Mouse (Mus musculus) limb, embryonic 13.5 days (tissue): ENCODE measurements around the gene Gtsf1l. TPM values are rescaled to one million over a fixed set of nuclear protein-coding genes. Genes with fewer than 3 reads are reported as not detected.

Source experiments
- ATAC-seq: fragments of 200-750 bp; cut with Nextera tagmentation; 2 replicates; pipeline ENCODE4 v1.8.0; 2017; ENCODE audit warnings: low read depth, moderate number of reproducible peaks, moderate TSS enrichment; ENCODE audit not compliant: low FRiP score
- H3K27ac ChIP-seq: fragments of 300-500 bp; sonication (generic); 2 replicates; pipeline ENCODE4 v1.5.1; 2015; ENCODE audit warnings: inconsistent platforms, mild to moderate bottlenecking, moderate library complexity
- H3K27me3 ChIP-seq: fragments of 300-500 bp; sonication (generic); 2 replicates; pipeline ENCODE4 v1.6.1; 2015; ENCODE audit warnings: mild to moderate bottlenecking, inconsistent platforms
- H3K36me3 ChIP-seq: fragments of 300-500 bp; sonication (generic); 2 replicates; pipeline ENCODE4 v1.6.1; 2015; ENCODE audit warnings: inconsistent platforms, mild to moderate bottlenecking, moderate library complexity
- H3K4me1 ChIP-seq: fragments of 300-500 bp; sonication (generic); 2 replicates; pipeline ENCODE4 v1.6.1; 2015; ENCODE audit warnings: inconsistent platforms
- H3K4me2 ChIP-seq: fragments of 300-500 bp; sonication (generic); replicated peaks from 2 replicates; pipeline ENCODE4 v1.6.1; 2015; ENCODE audit warnings: inconsistent platforms, mild to moderate bottlenecking, moderate library complexity
- H3K4me3 ChIP-seq: fragments of 300-500 bp; sonication (generic); 2 replicates; pipeline ENCODE4 v1.5.1; 2015; ENCODE audit warnings: moderate library complexity, mild to moderate bottlenecking, inconsistent platforms
- H3K9ac ChIP-seq: fragments of 300-500 bp; sonication (generic); 2 replicates; pipeline ENCODE4 v1.6.1; 2015; ENCODE audit warnings: mild to moderate bottlenecking, inconsistent platforms
- H3K9me3 ChIP-seq: fragments of 300-500 bp; sonication (generic); 2 replicates; pipeline ENCODE4 v1.6.1; 2016; ENCODE audit warnings: inconsistent platforms
- WGBS: fragments of 180-500 bp; shearing (Covaris S2); methylation state at CpG from one replicate; pipeline ENCODE4 v1.1.7; 2015; 5-methylcytosine and 5-hydroxymethylcytosine counted together
- polyA plus RNA-seq: library from polyadenylated mRNA; unstranded; fragments of >200 nt; fragmentation: Nextera tagmentation; extraction: Ambion mirVana; gene quantifications from 2 replicates; pipeline ENCODE4 v1.2.1, GENCODE M21; 2015

Gtsf1l gene
- polyA plus RNA-seq, 1 experiment from 2014 or later, result not detected

DNA sequence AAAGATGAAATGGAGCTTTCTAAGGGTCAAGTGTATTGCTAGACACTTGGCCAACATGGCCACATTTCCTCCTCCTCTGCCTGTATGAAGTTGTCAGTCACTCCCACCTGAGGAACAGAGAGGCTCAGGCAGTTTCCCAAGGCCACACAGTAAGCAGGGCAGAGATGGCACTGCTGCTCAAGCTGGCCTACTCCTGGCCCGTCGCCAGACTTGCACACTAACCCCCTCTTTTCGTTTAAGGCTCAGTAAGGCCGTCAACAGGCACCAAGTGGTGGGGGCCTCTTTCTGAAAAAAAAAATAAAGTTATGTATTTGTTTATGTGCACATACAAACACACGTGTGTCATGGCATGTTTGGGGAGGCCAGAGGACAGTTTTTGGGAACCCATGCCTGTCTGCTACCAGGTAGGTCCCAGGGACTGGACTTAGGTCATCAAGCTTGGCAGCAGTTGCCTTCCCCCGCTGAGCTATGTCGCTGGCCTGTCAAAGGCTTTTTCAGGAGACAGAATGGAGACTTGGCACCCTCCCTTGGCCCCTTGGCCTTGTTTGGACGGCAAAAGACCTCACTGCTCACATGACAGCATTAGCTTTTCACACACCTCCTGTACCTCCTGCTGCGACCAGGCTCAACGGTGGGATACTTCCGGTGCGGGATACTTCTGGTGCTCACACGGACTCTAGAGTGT is 16.6 kb upstream of the Gtsf1l start:
- Histone ChIP-seq H3K36me3 (no peaks in the 10 kb centered on the region), H3K9me3 (no peaks in the 10 kb centered on the region), H3K27me3 (peaks cover 4% of the 10 kb centered on the region; the same call in 1 of the 2 replicates), H3K9ac (no peak overlapping the region), H3K4me1 (peaks cover 17% of the 10 kb centered on the region), H3K27ac (no peak overlapping the region), H3K4me3 (no peak overlapping the region), H3K4me2 (no peak overlapping the region)
- ATAC-seq, result no peak
- 84% methylated on average over 13 of the region's 13 CpGs for whole genome bisulfite sequencing

DNA sequence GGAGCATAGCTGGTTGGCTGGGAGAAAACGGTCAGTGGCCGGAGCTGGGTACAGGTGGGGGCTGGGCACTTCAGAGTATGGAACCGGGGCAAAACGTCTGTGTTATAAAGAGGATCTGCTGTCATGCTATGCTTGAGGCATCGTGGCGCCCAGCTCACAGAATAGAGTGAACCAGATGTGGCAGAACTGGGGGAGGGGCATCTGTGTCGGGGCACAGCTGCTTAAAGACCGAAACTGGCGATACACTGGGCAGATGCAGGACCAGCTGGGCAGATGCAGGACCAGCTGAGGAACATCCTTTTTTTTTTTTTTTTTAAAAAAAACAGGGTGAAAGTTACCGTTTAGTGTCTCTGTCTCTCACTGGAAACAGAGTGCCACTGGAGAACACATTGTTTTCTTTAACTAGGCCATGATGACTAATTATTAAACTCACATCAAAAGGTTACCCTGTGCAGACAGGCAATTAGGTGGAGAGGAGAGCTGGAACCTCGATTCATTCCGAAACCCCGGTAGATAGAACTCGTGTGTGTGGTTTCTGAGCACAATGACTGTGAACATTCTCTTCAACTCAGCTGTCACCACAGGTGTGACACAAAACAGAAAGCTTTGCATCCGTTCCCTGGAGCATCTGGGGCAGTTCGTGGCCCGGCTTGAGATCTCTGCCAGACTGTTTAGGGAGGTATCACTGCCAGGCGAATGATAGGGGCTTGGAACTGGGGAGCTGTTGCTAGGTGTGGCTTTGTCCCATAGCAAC is 15.4 kb upstream of the Gtsf1l start:
- no peaks in the 10 kb centered on the region for H3K36me3 ChIP-seq
- ATAC-seq, result no peak
- no peak overlapping the region for H3K4me2 ChIP-seq
- no peak overlapping the region for H3K9ac ChIP-seq
- H3K4me3 ChIP-seq, result no peak overlapping the region
- H3K4me1 ChIP-seq, result peaks cover 17% of the 10 kb centered on the region
- H3K27ac ChIP-seq, result no peak overlapping the region
- no peaks in the 10 kb centered on the region for H3K9me3 ChIP-seq
- WGBS, result 36% methylated on average over 18 of the region's 18 CpGs
- peaks cover 4% of the 10 kb centered on the region; the same call in 1 of the 2 replicates for H3K27me3 ChIP-seq

DNA sequence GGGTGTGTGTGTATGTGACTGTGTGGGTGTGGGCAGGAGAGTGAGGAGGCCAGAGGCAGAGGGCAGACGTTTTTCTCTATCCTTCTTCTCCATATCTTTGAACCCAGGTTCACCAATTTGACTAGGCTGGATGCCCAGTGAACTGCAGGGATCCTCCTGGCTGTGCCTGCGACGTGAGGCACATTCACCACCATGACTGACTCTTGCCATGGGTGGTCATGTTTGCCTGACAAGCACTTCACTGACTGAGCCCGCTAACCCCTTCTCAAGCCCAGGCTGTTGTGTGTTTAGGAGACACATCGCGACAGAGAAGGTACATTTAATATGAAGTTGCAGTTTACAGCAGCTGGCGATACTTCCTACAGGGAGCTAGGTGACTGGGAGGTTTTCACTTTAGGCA is 14.6 kb upstream of the Gtsf1l start:
- Histone ChIP-seq H3K9me3 (no peaks in the 10 kb centered on the region), H3K4me1 (peaks cover 17% of the 10 kb centered on the region), H3K27me3 (peaks cover 4% of the 10 kb centered on the region; the same call in 1 of the 2 replicates), H3K9ac (no peak overlapping the region), H3K36me3 (no peaks in the 10 kb centered on the region), H3K27ac (no peak overlapping the region), H3K4me2 (no peak overlapping the region), H3K4me3 (no peak overlapping the region)
- no peak for ATAC-seq
- WGBS, result 57% methylated on average over 7 of the region's 7 CpGs

DNA sequence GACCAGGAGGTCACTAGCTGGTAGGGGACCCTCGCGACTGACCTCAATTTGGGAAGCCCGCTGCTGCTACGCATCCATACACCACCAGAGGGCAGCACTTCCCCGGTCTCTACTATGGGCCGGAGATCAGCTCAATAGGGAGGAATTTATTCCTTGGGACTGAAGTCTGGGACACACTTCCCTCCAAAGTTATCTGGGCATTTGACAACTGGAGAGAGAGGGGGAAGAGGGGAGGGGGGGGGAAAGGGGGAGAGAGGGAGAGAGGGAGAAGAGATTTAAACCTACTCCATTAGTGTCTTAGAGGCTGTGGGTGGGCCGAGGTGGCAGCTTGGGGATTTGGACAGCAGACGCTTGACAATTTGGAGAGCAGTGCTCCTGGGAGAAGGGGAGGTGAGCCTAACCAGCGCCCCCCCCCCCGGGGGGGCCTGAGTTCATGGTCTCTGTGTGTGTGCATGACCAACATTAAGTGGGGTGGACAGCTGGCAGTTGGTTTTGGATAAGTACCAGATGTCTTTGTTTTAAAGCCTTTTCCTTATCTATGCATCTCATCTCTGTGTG is 14.1 kb upstream of the Gtsf1l start:
- WGBS, result 8% methylated on average over 10 of the region's 10 CpGs
- no peak for ATAC-seq
- no peaks in the 10 kb centered on the region for H3K36me3 ChIP-seq
- H3K4me2 ChIP-seq, result no peak overlapping the region
- H3K4me3 ChIP-seq, result no peak overlapping the region
- H3K27me3 ChIP-seq, result peaks cover 4% of the 10 kb centered on the region; the same call in 1 of the 2 replicates
- H3K27ac ChIP-seq, result no peak overlapping the region
- H3K9ac ChIP-seq, result no peak overlapping the region
- H3K9me3 ChIP-seq, result no peaks in the 10 kb centered on the region
- H3K4me1 ChIP-seq, result peaks cover 17% of the 10 kb centered on the region

DNA sequence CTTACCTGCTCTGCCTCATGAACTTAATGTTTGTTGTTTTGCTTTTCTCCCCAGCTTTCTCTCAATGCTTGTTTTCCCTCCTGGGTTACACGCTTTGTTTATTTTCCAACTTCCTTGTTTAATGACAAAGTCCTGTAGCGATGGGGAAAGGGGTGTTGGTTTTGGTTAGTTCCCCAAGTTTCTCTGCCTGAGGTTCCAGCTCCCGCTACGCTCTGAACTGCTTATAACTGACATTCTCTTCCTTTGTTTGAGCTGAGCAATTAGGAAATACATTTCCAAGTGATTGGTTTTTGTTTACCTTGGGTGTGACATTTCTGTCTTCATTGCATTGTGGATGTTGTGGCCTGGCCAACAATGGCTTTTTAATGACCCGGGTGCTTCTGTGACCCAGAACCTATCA is 12.9 kb upstream of the Gtsf1l start:
- ATAC-seq, result no peak
- H3K36me3 ChIP-seq, result no peaks in the 10 kb centered on the region
- H3K27ac ChIP-seq, result no peak overlapping the region
- H3K27me3 ChIP-seq, result peaks cover 4% of the 10 kb centered on the region; the same call in 1 of the 2 replicates
- WGBS, result 71% methylated on average over 5 of the region's 5 CpGs
- H3K9me3 ChIP-seq, result no peaks in the 10 kb centered on the region
- no peak overlapping the region for H3K4me3 ChIP-seq
- H3K4me2 ChIP-seq, result no peak overlapping the region
- peaks cover 17% of the 10 kb centered on the region for H3K4me1 ChIP-seq
- H3K9ac ChIP-seq, result no peak overlapping the region

DNA sequence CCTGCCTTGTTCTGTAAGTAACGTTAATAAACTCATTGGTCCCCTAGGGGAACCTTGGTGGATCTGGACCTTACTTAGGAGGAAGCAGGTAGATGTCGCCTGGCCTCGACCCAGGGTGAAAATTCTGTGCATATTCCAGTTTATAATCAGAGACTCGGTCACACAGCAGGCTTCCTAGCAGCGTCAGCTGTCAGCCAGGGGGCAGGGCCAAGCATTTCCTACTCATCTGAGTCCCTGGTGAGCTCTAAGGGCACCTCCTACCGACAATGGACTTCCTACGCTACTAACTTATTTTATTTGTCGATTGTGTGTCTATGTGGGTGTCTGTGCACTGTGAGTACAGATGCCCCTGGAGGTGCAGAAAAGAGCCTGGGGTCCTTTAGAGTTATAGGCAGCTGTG is 12.3 kb upstream of the Gtsf1l start:
- Histone ChIP-seq H3K9me3 (no peaks in the 10 kb centered on the region), H3K4me1 (peaks cover 17% of the 10 kb centered on the region), H3K4me3 (no peak overlapping the region), H3K36me3 (no peaks in the 10 kb centered on the region), H3K4me2 (no peak overlapping the region), H3K9ac (no peak overlapping the region), H3K27ac (no peak overlapping the region), H3K27me3 (peaks cover 4% of the 10 kb centered on the region; the same call in 1 of the 2 replicates)
- 47% methylated on average over 8 of the region's 8 CpGs for WGBS
- no peak for ATAC-seq

DNA sequence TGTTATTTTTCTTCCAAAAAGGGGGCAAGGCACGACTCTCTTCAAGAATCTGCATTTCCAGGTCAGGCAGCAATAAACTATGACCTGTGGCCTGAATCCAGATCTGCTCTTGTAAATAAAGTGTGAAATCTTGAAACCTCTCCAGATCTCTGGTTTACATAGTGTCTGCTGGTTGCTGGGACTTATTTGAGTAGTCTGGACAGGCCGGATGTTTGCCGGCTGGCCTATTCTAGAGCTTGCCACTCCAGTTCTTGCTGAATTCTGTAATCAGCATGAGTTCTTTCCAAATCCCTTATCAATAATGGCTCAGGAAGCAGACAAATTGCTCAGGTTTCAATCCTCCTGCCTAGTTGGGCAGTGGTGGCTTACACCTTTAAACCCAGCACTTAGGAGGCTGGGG is 8.1 kb upstream of the Gtsf1l start:
- Histone ChIP-seq H3K27me3 (peaks cover 4% of the 10 kb centered on the region; the same call in 1 of the 2 replicates), H3K27ac (no peak overlapping the region), H3K36me3 (no peaks in the 10 kb centered on the region), H3K4me1 (no peaks in the 10 kb centered on the region), H3K9me3 (no peaks in the 10 kb centered on the region), H3K4me2 (no peak overlapping the region), H3K9ac (no peak overlapping the region), H3K4me3 (no peak overlapping the region)
- WGBS, result 52% methylated on average over 3 of the region's 3 CpGs
- no peak for ATAC-seq

DNA sequence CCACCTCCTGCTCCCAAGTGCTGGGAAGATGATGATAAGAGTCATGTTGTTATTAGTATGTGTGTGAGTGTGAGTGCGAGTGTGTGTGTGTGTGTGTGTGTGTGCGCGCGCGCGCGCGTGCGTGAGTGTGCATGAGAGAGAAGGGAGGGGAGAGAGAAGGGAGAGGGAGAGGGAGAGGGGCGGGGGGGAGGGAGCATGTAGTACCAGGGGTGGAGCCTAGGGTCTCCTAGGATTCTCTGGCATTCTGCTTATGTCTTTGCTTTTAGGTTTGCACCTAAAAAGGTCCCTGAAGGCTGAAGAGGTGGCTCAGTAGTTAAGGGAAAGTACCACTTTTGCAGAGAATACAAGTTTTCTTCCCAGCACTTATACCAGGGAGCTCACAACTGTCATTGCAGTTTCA is 7.3 kb upstream of the Gtsf1l start:
- WGBS, result 91% methylated on average over 10 of the region's 10 CpGs
- no peaks in the 10 kb centered on the region; the same call in 1 of the 2 replicates for H3K27me3 ChIP-seq

DNA sequence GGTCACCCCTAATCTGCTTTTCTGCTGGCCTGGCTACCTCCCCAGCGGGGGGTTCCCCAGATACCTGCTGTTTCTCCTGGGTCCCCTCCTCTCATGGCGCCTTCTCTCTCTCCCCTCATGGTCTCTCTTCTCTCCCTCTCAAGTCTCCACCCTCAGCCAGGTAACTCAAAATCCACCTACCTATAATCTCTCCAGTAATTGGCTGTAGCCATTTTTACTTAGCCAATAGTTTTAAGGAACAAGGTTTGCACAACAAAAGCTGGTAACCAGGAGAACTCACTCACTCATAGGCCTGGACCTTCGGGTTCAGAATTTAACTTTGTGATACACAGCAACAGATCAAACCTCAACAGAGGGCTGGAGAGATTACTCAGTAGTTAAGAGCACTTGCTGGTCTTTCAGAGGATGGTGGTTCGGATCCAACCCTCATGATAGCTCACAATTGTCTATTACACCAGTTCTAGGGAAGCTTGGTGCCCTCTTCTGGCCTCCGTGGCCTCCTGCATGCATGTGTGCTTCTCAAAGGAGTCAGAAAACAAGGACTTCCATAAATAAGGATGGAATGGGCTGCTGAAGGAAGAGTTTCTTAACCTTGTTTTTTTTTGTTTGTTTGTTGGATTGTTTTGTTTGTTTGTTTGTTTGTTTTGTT is 1.9 kb upstream of the Gtsf1l start:
- Histone ChIP-seq H3K9me3 (no peaks in the 10 kb centered on the region), H3K4me2 (no peak overlapping the region), H3K36me3 (no peaks in the 10 kb centered on the region; the same call in 1 of the 2 replicates), H3K27ac (no peak overlapping the region), H3K27me3 (no peaks in the 10 kb centered on the region), H3K4me1 (no peaks in the 10 kb centered on the region), H3K4me3 (no peak overlapping the region), H3K9ac (no peak overlapping the region)
- no peak for ATAC-seq
- WGBS, result 70% methylated on average over 5 of the region's 5 CpGs

More for the DNA sequence above, 7.3 kb upstream of the Gtsf1l start:
- H3K9me3 ChIP-seq, result no peaks in the 10 kb centered on the region
- no peak overlapping the region for H3K27ac ChIP-seq
- no peak overlapping the region for H3K9ac ChIP-seq
- no peak for ATAC-seq
- H3K36me3 ChIP-seq, result no peaks in the 10 kb centered on the region
- H3K4me3 ChIP-seq, result no peak overlapping the region
- no peak overlapping the region for H3K4me2 ChIP-seq
- H3K4me1 ChIP-seq, result no peaks in the 10 kb centered on the region

DNA sequence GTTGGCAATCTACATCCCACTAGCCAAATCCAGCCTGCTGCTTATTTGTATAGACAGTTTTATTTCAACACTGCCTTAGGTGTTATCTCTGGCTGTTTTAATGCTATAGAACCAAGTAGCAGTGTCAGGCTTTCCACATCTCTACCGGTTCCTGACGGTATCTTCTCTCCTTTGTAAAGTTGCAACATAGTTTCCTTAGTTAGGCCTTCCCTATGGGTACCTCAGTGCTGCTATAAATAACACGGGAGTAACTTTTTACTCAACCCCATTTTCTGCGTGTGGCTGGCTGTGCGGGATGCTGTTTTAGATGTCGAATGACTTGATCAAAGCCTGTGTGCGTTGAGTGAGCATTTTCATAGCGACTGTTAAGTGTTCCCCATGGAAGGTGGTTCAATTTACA is 1.1 kb downstream of the Gtsf1l start:
- H3K9ac ChIP-seq, result no peak overlapping the region
- H3K4me1 ChIP-seq, result no peaks in the 10 kb centered on the region
- H3K27ac ChIP-seq, result no peak overlapping the region
- no peaks in the 10 kb centered on the region for H3K9me3 ChIP-seq
- 60% methylated on average over 8 of the region's 8 CpGs for WGBS
- no peak overlapping the region for H3K4me3 ChIP-seq
- peaks cover 6% of the 10 kb centered on the region; the same call in 1 of the 2 replicates for H3K36me3 ChIP-seq
- no peak for ATAC-seq
- no peaks in the 10 kb centered on the region for H3K27me3 ChIP-seq
- H3K4me2 ChIP-seq, result no peak overlapping the region

DNA sequence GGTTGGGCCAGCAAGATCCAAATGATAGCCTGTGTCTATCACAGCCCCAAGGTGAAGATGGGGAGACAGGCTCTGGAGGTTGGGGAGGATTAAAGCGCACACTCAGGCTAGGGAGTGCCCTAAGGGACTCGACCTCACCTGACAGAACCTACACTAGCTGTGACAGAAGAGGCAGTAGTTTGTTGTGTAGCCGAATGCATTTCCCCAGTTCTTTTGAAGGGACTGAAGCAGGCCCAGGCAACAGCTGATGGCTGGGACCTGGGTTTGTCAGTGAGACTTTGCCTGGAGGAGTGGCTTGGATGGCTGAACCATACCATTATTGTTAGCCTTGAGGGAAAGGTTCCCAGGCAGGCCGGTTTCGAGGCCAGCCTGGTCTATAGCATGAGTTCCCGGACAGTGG is 2.6 kb downstream of the Gtsf1l start:
- no peaks in the 10 kb centered on the region for H3K27me3 ChIP-seq
- no peak overlapping the region for H3K9ac ChIP-seq
- no peaks in the 10 kb centered on the region for H3K4me1 ChIP-seq
- 89% methylated on average over 6 of the region's 6 CpGs for WGBS
- H3K27ac ChIP-seq, result no peak overlapping the region
- ATAC-seq, result no peak
- H3K9me3 ChIP-seq, result no peaks in the 10 kb centered on the region
- H3K4me2 ChIP-seq, result no peak overlapping the region
- H3K36me3 ChIP-seq, result peaks cover 12% of the 10 kb centered on the region
- H3K4me3 ChIP-seq, result no peak overlapping the region

DNA sequence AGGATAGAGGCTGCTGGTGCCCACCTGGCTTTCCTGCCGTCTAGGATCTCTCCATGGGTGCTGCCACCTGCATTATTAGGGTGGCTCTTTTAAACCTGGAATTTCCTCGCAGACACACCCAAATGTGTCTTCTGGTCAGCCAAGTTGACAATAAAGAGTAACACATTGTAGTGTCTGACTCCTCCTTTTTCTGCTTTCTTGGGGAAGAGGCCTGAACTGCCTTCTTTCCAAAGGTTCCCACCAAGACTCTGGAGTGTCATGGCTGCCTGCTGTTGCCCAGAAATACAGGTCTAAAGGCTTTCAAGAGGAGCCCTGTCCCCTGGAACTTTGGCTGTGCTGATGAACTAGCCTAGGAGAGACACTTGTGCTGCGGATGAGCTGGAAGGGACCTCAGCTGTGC is 3.1 kb downstream of the Gtsf1l start:
- H3K36me3 ChIP-seq, result peaks cover 16% of the 10 kb centered on the region
- H3K9ac ChIP-seq, result no peak overlapping the region
- no peak for ATAC-seq
- no peak overlapping the region for H3K27ac ChIP-seq
- H3K4me1 ChIP-seq, result no peaks in the 10 kb centered on the region
- no peak overlapping the region for H3K4me3 ChIP-seq
- 90% methylated on average over 3 of the region's 3 CpGs for WGBS
- no peaks in the 10 kb centered on the region for H3K9me3 ChIP-seq
- H3K27me3 ChIP-seq, result no peaks in the 10 kb centered on the region
- H3K4me2 ChIP-seq, result no peak overlapping the region
